Mouse (Mus musculus): ENCODE data around the gene Rfx8. TPM values are rescaled to one million over a fixed set of nuclear protein-coding genes. Genes with fewer than 3 reads are reported as not detected.

Gene Rfx8
- polyA plus RNA-seq, 1 experiment from 2014 or later = 0.43 TPM

GRCm38 (mm10) chr1:39734311-39734710 lies 13.5 kb upstream of the Rfx8 start:
- H3K27ac ChIP-seq = peak overlapping the region; percentile 84
- H3K9me3 ChIP-seq (replicated peaks) = no peaks in the 10 kb centered on the region
- peaks cover 32% of the 10 kb centered on the region for H3K4me1 ChIP-seq (replicated peaks)
- WGBS = 68% methylated on average over 13 of the region's 13 CpGs
- H3K9ac ChIP-seq = no peak overlapping the region
- peak overlapping the region; percentile 15; the same call in 1 of the 2 replicates for H3K4me2 ChIP-seq
- no peak overlapping the region for H3K4me3 ChIP-seq
- ATAC-seq (replicated peaks; ENCODE audit: insufficient number of reproducible peaks, insufficient read depth, low FRiP score, low read depth) = no peak
- H3K27me3 ChIP-seq = no peaks in the 10 kb centered on the region
- H3K36me3 ChIP-seq = no peaks in the 10 kb centered on the region

GRCm38 (mm10) chr1:39733876-39734275 lies 13.1 kb upstream of the Rfx8 start:
- WGBS = 82% methylated on average over 10 of the region's 10 CpGs
- Histone ChIP-seq H3K36me3 (no peaks in the 10 kb centered on the region), H3K27me3 (no peaks in the 10 kb centered on the region), H3K9me3 (replicated peaks) (no peaks in the 10 kb centered on the region), H3K27ac (peak overlapping the region; percentile 84), H3K9ac (no peak overlapping the region), H3K4me3 (no peak overlapping the region), H3K4me2 (no peak overlapping the region), H3K4me1 (replicated peaks) (peaks cover 32% of the 10 kb centered on the region)
- ATAC-seq (replicated peaks; ENCODE audit: insufficient number of reproducible peaks, insufficient read depth, low FRiP score, low read depth) = no peak

GRCm38 (mm10) chr1:39732081-39732480 lies 11.3 kb upstream of the Rfx8 start:
- Histone ChIP-seq H3K9ac (no peak overlapping the region), H3K27ac (no peak overlapping the region), H3K4me2 (no peak overlapping the region), H3K9me3 (replicated peaks) (no peaks in the 10 kb centered on the region), H3K4me1 (replicated peaks) (peaks cover 32% of the 10 kb centered on the region), H3K27me3 (no peaks in the 10 kb centered on the region), H3K4me3 (no peak overlapping the region), H3K36me3 (no peaks in the 10 kb centered on the region)
- 77% methylated on average over 10 of the region's 10 CpGs for WGBS
- ATAC-seq (replicated peaks; ENCODE audit: insufficient number of reproducible peaks, insufficient read depth, low FRiP score, low read depth) = no peak

- H3K4me1 ChIP-seq (replicated peaks) = peaks cover 32% of the 10 kb centered on the region
- no peaks in the 10 kb centered on the region for H3K9me3 ChIP-seq (replicated peaks)
- H3K4me3 ChIP-seq = no peak overlapping the region
- no peak overlapping the region for H3K9ac ChIP-seq
- no peak for ATAC-seq (replicated peaks; ENCODE audit: insufficient number of reproducible peaks, insufficient read depth, low FRiP score, low read depth)
- H3K27ac ChIP-seq = no peak overlapping the region
- no peaks in the 10 kb centered on the region for H3K36me3 ChIP-seq
- H3K4me2 ChIP-seq = no peak overlapping the region
- 21% methylated on average over 9 of the region's 9 CpGs for WGBS
- no peaks in the 10 kb centered on the region for H3K27me3 ChIP-seq
These were observed 10.7 kb upstream of the Rfx8 start for GRCm38 (mm10) chr1:39731543-39731942.

- Histone ChIP-seq H3K27me3 (no peaks in the 10 kb centered on the region), H3K27ac (no peak overlapping the region), H3K4me2 (no peak overlapping the region), H3K4me1 (replicated peaks) (peaks cover 26% of the 10 kb centered on the region), H3K36me3 (no peaks in the 10 kb centered on the region), H3K9me3 (replicated peaks) (no peaks in the 10 kb centered on the region), H3K9ac (no peak overlapping the region), H3K4me3 (no peak overlapping the region)
- ATAC-seq (replicated peaks; ENCODE audit: insufficient number of reproducible peaks, insufficient read depth, low FRiP score, low read depth) = no peak
- WGBS = 71% methylated on average over 5 of the region's 5 CpGs
These were observed 10.1 kb upstream of the Rfx8 start for GRCm38 (mm10) chr1:39730868-39731267.

- no peak overlapping the region for H3K4me2 ChIP-seq
- no peak overlapping the region for H3K27ac ChIP-seq
- no peak for ATAC-seq (replicated peaks; ENCODE audit: insufficient number of reproducible peaks, insufficient read depth, low FRiP score, low read depth)
- H3K36me3 ChIP-seq = no peaks in the 10 kb centered on the region
- H3K9me3 ChIP-seq (replicated peaks) = no peaks in the 10 kb centered on the region
- peaks cover 17% of the 10 kb centered on the region for H3K4me1 ChIP-seq (replicated peaks)
- H3K9ac ChIP-seq = no peak overlapping the region
- H3K27me3 ChIP-seq = no peaks in the 10 kb centered on the region
- WGBS = 80% methylated on average over 6 of the region's 6 CpGs
- no peak overlapping the region for H3K4me3 ChIP-seq
These were observed 9.1 kb upstream of the Rfx8 start for GRCm38 (mm10) chr1:39729919-39730318.

GRCm38 (mm10) chr1:39721351-39721726 lies 542 bp upstream of the Rfx8 start:
- H3K4me2 ChIP-seq = peak overlapping the region; percentile 71
- no peaks in the 10 kb centered on the region for H3K27me3 ChIP-seq
- H3K27ac ChIP-seq = peak overlapping the region; percentile 7
- peaks cover 12% of the 10 kb centered on the region for H3K4me1 ChIP-seq (replicated peaks)
- H3K9me3 ChIP-seq (replicated peaks) = no peaks in the 10 kb centered on the region
- peak overlapping the region; percentile 57 for H3K4me3 ChIP-seq
- no peaks in the 10 kb centered on the region for H3K36me3 ChIP-seq
- WGBS = 16% methylated on average over 9 of the region's 9 CpGs
- peak overlapping the region; percentile 59; the same call in 1 of the 2 replicates for H3K9ac ChIP-seq
- ATAC-seq (replicated peaks; ENCODE audit: insufficient number of reproducible peaks, insufficient read depth, low FRiP score, low read depth) = peak; percentile 18; the same call in 1 of the 2 replicates

- 22% methylated on average over 2 of the region's 2 CpGs for WGBS
These were observed 611 bp downstream of the Rfx8 start for GRCm38 (mm10) chr1:39720186-39720585.

GRCm38 (mm10) chr1:39715551-39715950 lies 5.2 kb downstream of the Rfx8 start:
- Histone ChIP-seq H3K4me3 (no peak overlapping the region), H3K27ac (peak overlapping the region; percentile 78), H3K4me2 (no peak overlapping the region), H3K36me3 (no peaks in the 10 kb centered on the region), H3K4me1 (replicated peaks) (peaks cover 22% of the 10 kb centered on the region), H3K9me3 (replicated peaks) (no peaks in the 10 kb centered on the region), H3K9ac (no peak overlapping the region), H3K27me3 (no peaks in the 10 kb centered on the region)
- ATAC-seq (replicated peaks; ENCODE audit: insufficient number of reproducible peaks, insufficient read depth, low FRiP score, low read depth) = no peak
- 68% methylated on average over 7 of the region's 7 CpGs for WGBS

More at GRCm38 (mm10) chr1:39720186-39720585, 611 bp downstream of the Rfx8 start:
- Histone ChIP-seq H3K27ac (peak overlapping the region; percentile 7), H3K4me2 (peak overlapping the region; percentile 71), H3K4me1 (replicated peaks) (peaks cover 17% of the 10 kb centered on the region), H3K27me3 (no peaks in the 10 kb centered on the region), H3K36me3 (no peaks in the 10 kb centered on the region), H3K9ac (peak overlapping the region; percentile 59), H3K9me3 (replicated peaks) (no peaks in the 10 kb centered on the region), H3K4me3 (peak overlapping the region; percentile 57)
- ATAC-seq (replicated peaks; ENCODE audit: insufficient number of reproducible peaks, insufficient read depth, low FRiP score, low read depth) = no peak

GRCm38 (mm10) chr1:39714729-39715128 lies 6.1 kb downstream of the Rfx8 start:
- H3K9ac ChIP-seq = no peak overlapping the region
- WGBS = 75% methylated on average over 3 of the region's 3 CpGs

GRCm38 (mm10) chr1:39713842-39714658 lies 6.7 kb downstream of the Rfx8 start:
- no peak overlapping the region for H3K9ac ChIP-seq
- no peaks in the 10 kb centered on the region for H3K27me3 ChIP-seq
- peak; percentile 78 for ATAC-seq (replicated peaks; ENCODE audit: insufficient number of reproducible peaks, insufficient read depth, low FRiP score, low read depth)
- H3K9me3 ChIP-seq (replicated peaks) = no peaks in the 10 kb centered on the region
- H3K4me2 ChIP-seq = no peak overlapping the region
- WGBS = 39% methylated on average over 16 of the region's 16 CpGs
- no peak overlapping the region for H3K4me3 ChIP-seq
- H3K27ac ChIP-seq = peak overlapping the region; percentile 78
- no peaks in the 10 kb centered on the region for H3K36me3 ChIP-seq
- peaks cover 21% of the 10 kb centered on the region for H3K4me1 ChIP-seq (replicated peaks)

More at GRCm38 (mm10) chr1:39714729-39715128, 6.1 kb downstream of the Rfx8 start:
- H3K27ac ChIP-seq = peak overlapping the region; percentile 78
- H3K27me3 ChIP-seq = no peaks in the 10 kb centered on the region
- H3K4me3 ChIP-seq = no peak overlapping the region
- no peak for ATAC-seq (replicated peaks; ENCODE audit: insufficient number of reproducible peaks, insufficient read depth, low FRiP score, low read depth)
- H3K4me2 ChIP-seq = no peak overlapping the region
- H3K9me3 ChIP-seq (replicated peaks) = no peaks in the 10 kb centered on the region
- no peaks in the 10 kb centered on the region for H3K36me3 ChIP-seq
- peaks cover 21% of the 10 kb centered on the region for H3K4me1 ChIP-seq (replicated peaks)

GRCm38 (mm10) chr1:39713300-39713699 lies 7.5 kb downstream of the Rfx8 start:
- Histone ChIP-seq H3K9ac (no peak overlapping the region), H3K9me3 (replicated peaks) (no peaks in the 10 kb centered on the region), H3K4me2 (no peak overlapping the region), H3K4me3 (no peak overlapping the region), H3K27me3 (no peaks in the 10 kb centered on the region), H3K27ac (peak overlapping the region; percentile 78), H3K4me1 (replicated peaks) (peaks cover 21% of the 10 kb centered on the region), H3K36me3 (no peaks in the 10 kb centered on the region)
- WGBS = 76% methylated on average over 8 of the region's 8 CpGs
- no peak for ATAC-seq (replicated peaks; ENCODE audit: insufficient number of reproducible peaks, insufficient read depth, low FRiP score, low read depth)
